Mouse (Mus musculus) hindbrain, embryonic 13.5 days (tissue): Measurements from ENCODE around the gene Zfp51. TPM values are rescaled to one million over a fixed set of nuclear protein-coding genes. Genes with fewer than 3 reads are reported as not detected.
"Not testable (repeated sequence)": the region's sequence is repeated elsewhere in the genome, so short reads cannot be mapped to it uniquely, and the experiment has no call there.

Experiments
- ATAC-seq: fragments of 200-750 bp; cut with Nextera tagmentation; 2 replicates; pipeline ENCODE4 v1.8.0; 2017; ENCODE audit warnings: moderate TSS enrichment; ENCODE audit not compliant: low FRiP score
- H3K27ac ChIP-seq: fragments of 300-500 bp; sonication (generic); 2 replicates; pipeline ENCODE4 v1.5.1; 2015; ENCODE audit warnings: inconsistent platforms, mild to moderate bottlenecking, moderate library complexity
- H3K27me3 ChIP-seq: fragments of 300-500 bp; sonication (generic); 2 replicates; pipeline ENCODE4 v1.6.1; 2015; ENCODE audit warnings: mild to moderate bottlenecking, inconsistent platforms
- H3K36me3 ChIP-seq: fragments of 300-500 bp; sonication (generic); 2 replicates; pipeline ENCODE4 v1.6.1; 2015; ENCODE audit warnings: mild to moderate bottlenecking, inconsistent platforms
- H3K4me1 ChIP-seq: fragments of 300-500 bp; sonication (generic); replicated peaks from 2 replicates; pipeline ENCODE4 v1.6.1; 2015; ENCODE audit warnings: inconsistent platforms
- H3K4me2 ChIP-seq: fragments of 300-500 bp; sonication (generic); 2 replicates; pipeline ENCODE4 v1.6.1; 2015; ENCODE audit warnings: inconsistent platforms, mild to moderate bottlenecking, moderate library complexity
- H3K4me3 ChIP-seq: fragments of 300-500 bp; sonication (generic); 2 replicates; pipeline ENCODE4 v1.5.1; 2015; ENCODE audit warnings: mild to moderate bottlenecking, inconsistent platforms
- H3K9ac ChIP-seq: fragments of 300-500 bp; sonication (generic); 2 replicates; pipeline ENCODE4 v1.6.1; 2015; ENCODE audit warnings: mild to moderate bottlenecking, inconsistent platforms
- H3K9me3 ChIP-seq: fragments of 300-500 bp; sonication (generic); 2 replicates; pipeline ENCODE4 v1.6.1; 2016; ENCODE audit warnings: inconsistent platforms
- WGBS: fragments of 180-500 bp; shearing (Covaris S2); methylation state at CpG from one replicate; pipeline ENCODE4 v1.1.7; 2015; 5-methylcytosine and 5-hydroxymethylcytosine counted together
- polyA plus RNA-seq: library from polyadenylated mRNA; unstranded; fragments of >200 nt; fragmentation: Nextera tagmentation; extraction: Ambion mirVana; gene quantifications from 2 replicates; pipeline ENCODE4 v1.2.1, GENCODE M21; 2015

The Zfp51 gene
- 13.0 and 15.1 TPM in 2 replicates for polyA plus RNA-seq

- Histone ChIP-seq H3K9me3 (no peaks in the 10 kb centered on the region), H3K36me3 (peaks cover 5% of the 10 kb centered on the region; the same call in 1 of the 2 replicates), H3K4me1 (peaks cover 9% of the 10 kb centered on the region), H3K4me3 (peak within 1 kb of the TSS; percentile 60), H3K9ac (peak within 1 kb of the TSS; percentile 69), H3K27ac (peak within 1 kb of the TSS; percentile 86), H3K4me2 (peak within 1 kb of the TSS; percentile 54), H3K27me3 (peaks cover 5% of the 10 kb centered on the region)
- under 1% methylated on average over 26 of the region's 26 CpGs for WGBS
- peak; percentile 100 for ATAC-seq
These were observed at the start of gene Zfp51 for GRCm38 (mm10) chr17:21450138-21450704. Gene Zfp51, plus strand, starts transcription at chr17:21450374.

GRCm38 (mm10) chr17:21422664-21423599 lies 27.2 kb upstream of the Zfp51 start, which contains the start of gene Zfp54:
Gene Zfp54, plus strand, starts transcription at chr17:21423227.
- H3K4me1 ChIP-seq, result peaks cover 9% of the 10 kb centered on the region
- peak within 1 kb of the TSS; percentile 48 for H3K4me3 ChIP-seq
- peak within 1 kb of the TSS; percentile 36 for H3K27ac ChIP-seq
- no peaks in the 10 kb centered on the region for H3K36me3 ChIP-seq
- no peaks in the 10 kb centered on the region for H3K9me3 ChIP-seq
- no peaks in the 10 kb centered on the region for H3K27me3 ChIP-seq
- under 1% methylated on average over 22 of the region's 22 CpGs for WGBS
- H3K4me2 ChIP-seq, result peak within 1 kb of the TSS; percentile 80
- H3K9ac ChIP-seq, result peak within 1 kb of the TSS; percentile 71
- ATAC-seq, result peak; percentile 98

GRCm38 (mm10) chr17:21438806-21439400 lies 11.3 kb upstream of the Zfp51 start:
- not testable (repeated sequence) for H3K9ac ChIP-seq, H3K9me3 ChIP-seq, H3K27ac ChIP-seq, H3K36me3 ChIP-seq, H3K4me1 ChIP-seq, H3K4me3 ChIP-seq, H3K4me2 ChIP-seq, ATAC-seq, H3K27me3 ChIP-seq
- 81% methylated on average over 9 of the region's 9 CpGs for WGBS

- Histone ChIP-seq H3K27ac (peak overlapping the region; percentile 86), H3K4me2 (peak overlapping the region; percentile 54), H3K36me3 (peaks cover 5% of the 10 kb centered on the region; the same call in 1 of the 2 replicates), H3K9me3 (no peaks in the 10 kb centered on the region), H3K27me3 (peaks cover 5% of the 10 kb centered on the region), H3K4me1 (peaks cover 9% of the 10 kb centered on the region), H3K4me3 (peak overlapping the region; percentile 60), H3K9ac (peak overlapping the region; percentile 69)
- WGBS, result under 1% methylated on average over 3 of the region's 3 CpGs
- peak; percentile 86 for ATAC-seq
These were observed 505 bp upstream of the Zfp51 start for GRCm38 (mm10) chr17:21449669-21450068.

- H3K4me2 ChIP-seq, result no peak overlapping the region
- no peaks in the 10 kb centered on the region for H3K4me1 ChIP-seq
- no peaks in the 10 kb centered on the region for H3K27me3 ChIP-seq
- no peak overlapping the region for H3K9ac ChIP-seq
- ATAC-seq, result no peak
- H3K36me3 ChIP-seq, result peaks cover 55% of the 10 kb centered on the region
- WGBS, result 95% methylated on average over 5 of the region's 5 CpGs
- no peak overlapping the region for H3K4me3 ChIP-seq
- H3K9me3 ChIP-seq, result no peaks in the 10 kb centered on the region
- no peak overlapping the region for H3K27ac ChIP-seq
These were observed 13.4 kb downstream of the Zfp51 start for GRCm38 (mm10) chr17:21463550-21463949.

- H3K9me3 ChIP-seq, result no peaks in the 10 kb centered on the region
- H3K27ac ChIP-seq, result no peak overlapping the region
- ATAC-seq, result no peak
- H3K4me2 ChIP-seq, result no peak overlapping the region
- 79% methylated on average over 3 of the region's 3 CpGs for WGBS
- no peaks in the 10 kb centered on the region for H3K36me3 ChIP-seq
- H3K27me3 ChIP-seq, result no peaks in the 10 kb centered on the region
- no peak overlapping the region for H3K4me3 ChIP-seq
- H3K9ac ChIP-seq, result no peak overlapping the region
- H3K4me1 ChIP-seq, result peaks cover 3% of the 10 kb centered on the region
These were observed 22.0 kb downstream of the Zfp51 start for GRCm38 (mm10) chr17:21472032-21472652.

GRCm38 (mm10) chr17:21472653-21473307 lies 22.6 kb downstream of the Zfp51 start:
- H3K36me3 ChIP-seq, result no peaks in the 10 kb centered on the region
- no peak overlapping the region for H3K9ac ChIP-seq
- peaks cover 3% of the 10 kb centered on the region for H3K4me1 ChIP-seq
- H3K27ac ChIP-seq, result no peak overlapping the region
- no peak overlapping the region for H3K4me3 ChIP-seq
- no peak for ATAC-seq
- H3K27me3 ChIP-seq, result no peaks in the 10 kb centered on the region
- H3K4me2 ChIP-seq, result no peak overlapping the region
- H3K9me3 ChIP-seq, result no peaks in the 10 kb centered on the region
- 75% methylated on average over 2 of the region's 2 CpGs for WGBS

- Histone ChIP-seq H3K9ac (no peak overlapping the region), H3K27ac (no peak overlapping the region), H3K36me3 (no peaks in the 10 kb centered on the region), H3K4me3 (no peak overlapping the region), H3K27me3 (no peaks in the 10 kb centered on the region), H3K4me2 (no peak overlapping the region), H3K4me1 (peaks cover 3% of the 10 kb centered on the region), H3K9me3 (no peaks in the 10 kb centered on the region)
- ATAC-seq, result no peak
- WGBS, result 36% methylated on average over 14 of the region's 14 CpGs
These were observed 23.4 kb downstream of the Zfp51 start for GRCm38 (mm10) chr17:21473362-21474190.

- not testable (repeated sequence) for H3K4me3 ChIP-seq, H3K36me3 ChIP-seq, H3K9ac ChIP-seq, H3K4me2 ChIP-seq, H3K27ac ChIP-seq, H3K4me1 ChIP-seq, ATAC-seq, H3K9me3 ChIP-seq, H3K27me3 ChIP-seq
- 25% methylated on average over 10 of the region's 10 CpGs for WGBS
These were observed 24.6 kb downstream of the Zfp51 start for GRCm38 (mm10) chr17:21474729-21475128.

GRCm38 (mm10) chr17:21475290-21475689 lies 25.1 kb downstream of the Zfp51 start:
- not testable (repeated sequence) for H3K4me2 ChIP-seq, H3K9ac ChIP-seq, H3K36me3 ChIP-seq, H3K27ac ChIP-seq, H3K4me1 ChIP-seq, H3K27me3 ChIP-seq, ATAC-seq, H3K9me3 ChIP-seq, H3K4me3 ChIP-seq
- WGBS, result 100% methylated on average over 1 of the region's 1 CpGs

GRCm38 (mm10) chr17:21476351-21476750 lies 26.2 kb downstream of the Zfp51 start:
- not testable (repeated sequence) for H3K4me2 ChIP-seq, H3K27me3 ChIP-seq, H3K9me3 ChIP-seq, ATAC-seq, H3K36me3 ChIP-seq, H3K4me1 ChIP-seq, H3K4me3 ChIP-seq, H3K9ac ChIP-seq, H3K27ac ChIP-seq
- 85% methylated on average over 5 of the region's 9 CpGs for WGBS
